Mouse (Mus musculus) midbrain, embryonic 16.5 days (tissue): ENCODE results near the gene Camk2d. TPM values are rescaled to one million over a fixed set of nuclear protein-coding genes. Genes with fewer than 3 reads are reported as not detected.

Experiments used
- ATAC-seq: fragments of 200-750 bp; cut with Nextera tagmentation; 2 replicates; pipeline ENCODE4 v1.8.0; 2017; ENCODE audit warnings: moderate TSS enrichment
- H3K27ac ChIP-seq: fragments of 300-500 bp; sonication (generic); 2 replicates; pipeline ENCODE4 v1.5.1; 2014; ENCODE audit warnings: mild to moderate bottlenecking, low read length, mixed read lengths
- H3K27me3 ChIP-seq: fragments of 300-500 bp; sonication (generic); 2 replicates; pipeline ENCODE4 v1.6.1; 2014; ENCODE audit warnings: low read depth, low read length, mixed read lengths; ENCODE audit not compliant: control insufficient read depth, insufficient read depth
- H3K36me3 ChIP-seq: fragments of 300-500 bp; sonication (generic); 2 replicates; pipeline ENCODE4 v1.6.1; 2014; ENCODE audit warnings: mild to moderate bottlenecking, low read length, moderate library complexity, mixed read lengths; ENCODE audit not compliant: control insufficient read depth, insufficient read depth
- H3K4me1 ChIP-seq: fragments of 300-500 bp; sonication (generic); 2 replicates; pipeline ENCODE4 v1.6.1; 2014; ENCODE audit warnings: mild to moderate bottlenecking, low read length, mixed read lengths; ENCODE audit not compliant: control insufficient read depth, insufficient read depth
- H3K4me2 ChIP-seq: fragments of 300-500 bp; sonication (generic); 2 replicates; pipeline ENCODE4 v1.6.1; 2014; ENCODE audit warnings: mild to moderate bottlenecking, low read length, mixed read lengths
- H3K4me3 ChIP-seq: fragments of 300-500 bp; sonication (generic); 2 replicates; pipeline ENCODE4 v1.5.1; 2014; ENCODE audit warnings: low read depth, mild to moderate bottlenecking, low read length, moderate library complexity, mixed read lengths
- H3K9ac ChIP-seq: fragments of 300-500 bp; sonication (generic); 2 replicates; pipeline ENCODE4 v1.6.1; 2014; ENCODE audit warnings: low read depth, low read length, mixed read lengths
- H3K9me3 ChIP-seq: fragments of 300-500 bp; sonication (generic); replicated peaks from 2 replicates; pipeline ENCODE4 v1.6.1; 2014; ENCODE audit warnings: mild to moderate bottlenecking, low read length, mixed read lengths; ENCODE audit not compliant: control insufficient read depth, poor library complexity, severe bottlenecking
- WGBS: fragments of 180-500 bp; shearing (Covaris S2); extraction: QIAGEN DNeasy Blood & Tissue Kit; methylation state at CpG from one replicate; pipeline ENCODE4 v1.1.7; 2014; 5-methylcytosine and 5-hydroxymethylcytosine counted together
- polyA plus RNA-seq: library from polyadenylated mRNA; unstranded; fragments of >200 nt; fragmentation: Nextera tagmentation; extraction: Ambion mirVana; gene quantifications from 2 replicates; pipeline ENCODE4 v1.2.1, GENCODE M21; 2015

Camk2d gene
- polyA plus RNA-seq, 1 experiment from 2014 or later, result 74.7 TPM

DNA sequence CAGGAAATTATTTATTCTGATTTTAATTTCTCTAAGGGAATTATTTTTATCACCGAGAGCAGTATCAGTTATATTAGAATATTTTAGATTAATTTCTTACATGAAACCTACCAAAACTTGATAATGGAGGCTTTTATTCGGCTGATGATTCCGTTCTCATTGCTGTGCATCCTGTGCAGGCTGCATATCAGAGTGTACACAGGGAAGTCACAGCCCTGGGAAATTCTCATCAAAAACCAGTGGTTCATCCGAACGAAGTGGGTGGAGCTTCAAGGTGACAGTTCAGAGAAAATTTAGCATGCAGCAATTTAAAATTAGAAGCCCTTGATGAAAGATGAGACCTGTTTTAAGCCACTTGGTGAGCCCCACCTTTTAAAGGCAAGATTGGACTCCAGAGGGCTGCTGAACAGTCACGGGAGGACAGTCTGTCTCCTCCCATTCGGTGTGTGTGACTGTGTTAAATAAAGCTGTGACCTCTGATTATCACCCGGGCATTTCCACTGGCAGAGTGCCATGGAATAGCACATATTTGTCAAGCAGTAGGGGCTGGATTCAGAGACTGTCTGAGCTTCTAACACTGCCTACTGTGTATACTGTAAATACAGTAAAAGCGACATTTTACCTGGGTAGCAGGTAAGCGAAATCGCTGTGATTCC, 150.2 kb downstream of the Camk2d start:
- no peak overlapping the region for H3K4me3 ChIP-seq
- WGBS, result 58% methylated on average over 11 of the region's 11 CpGs
- peak overlapping the region; percentile 3; the same call in 1 of the 2 replicates for H3K4me2 ChIP-seq
- no peak overlapping the region for H3K9ac ChIP-seq
- ATAC-seq, result peak; percentile 34; the same call in 1 of the 2 replicates
- H3K4me1 ChIP-seq, result peaks cover 6% of the 10 kb centered on the region
- H3K27me3 ChIP-seq, result no peaks in the 10 kb centered on the region
- H3K9me3 ChIP-seq, result no peaks in the 10 kb centered on the region
- no peaks in the 10 kb centered on the region for H3K36me3 ChIP-seq
- no peak overlapping the region for H3K27ac ChIP-seq

GRCm38 (mm10) chr3:126747628-126748027, 151.5 kb downstream of the Camk2d start:
- WGBS, result 81% methylated on average over 3 of the region's 3 CpGs
- H3K4me2 ChIP-seq, result no peak overlapping the region
- no peaks in the 10 kb centered on the region for H3K27me3 ChIP-seq
- ATAC-seq, result no peak
- H3K4me3 ChIP-seq, result no peak overlapping the region
- peaks cover 6% of the 10 kb centered on the region for H3K4me1 ChIP-seq
- H3K27ac ChIP-seq, result no peak overlapping the region
- no peak overlapping the region for H3K9ac ChIP-seq
- H3K36me3 ChIP-seq, result no peaks in the 10 kb centered on the region
- no peaks in the 10 kb centered on the region for H3K9me3 ChIP-seq

DNA sequence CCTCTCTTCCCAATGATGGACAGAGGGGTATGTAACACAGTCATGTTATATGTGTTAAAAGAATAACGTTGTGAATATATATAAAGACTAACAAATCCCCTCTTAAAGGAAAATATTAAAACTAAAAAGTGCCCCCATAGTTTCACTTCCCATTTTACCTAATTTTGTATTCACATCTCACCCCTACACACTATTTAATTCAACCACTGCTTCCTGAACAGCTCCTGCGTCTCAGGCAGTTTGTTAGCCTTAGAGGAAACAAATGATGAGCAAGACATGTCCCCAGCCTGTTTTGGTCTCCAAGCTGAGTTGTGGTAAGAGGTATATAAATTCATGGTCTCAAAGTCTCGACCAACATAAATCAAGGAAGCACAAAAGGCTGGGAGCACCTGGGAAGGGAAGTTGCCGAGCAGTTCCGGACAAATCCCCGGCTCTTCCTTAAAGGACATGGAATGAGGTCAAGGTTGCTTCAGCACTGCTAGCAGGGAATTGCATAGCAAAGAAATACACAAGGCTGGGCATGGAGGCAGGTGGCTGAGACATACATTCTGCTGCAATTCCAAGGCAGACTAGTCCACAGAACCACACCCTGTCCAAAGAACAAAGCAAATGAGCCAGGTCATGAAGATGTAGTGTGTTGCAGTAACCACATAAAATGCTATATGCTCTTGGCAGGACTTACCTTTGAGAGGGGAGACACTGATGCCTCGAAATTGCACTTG, 155.4 kb downstream of the Camk2d start:
- H3K36me3 ChIP-seq, result no peaks in the 10 kb centered on the region
- H3K4me3 ChIP-seq, result no peak overlapping the region
- ATAC-seq, result no peak
- H3K27me3 ChIP-seq, result no peaks in the 10 kb centered on the region
- no peak overlapping the region for H3K4me2 ChIP-seq
- H3K27ac ChIP-seq, result no peak overlapping the region
- peaks cover under 1% of the 10 kb centered on the region for H3K4me1 ChIP-seq
- 81% methylated on average over 7 of the region's 7 CpGs for WGBS
- H3K9ac ChIP-seq, result no peak overlapping the region
- no peaks in the 10 kb centered on the region for H3K9me3 ChIP-seq

- no peak overlapping the region for H3K4me2 ChIP-seq
- H3K4me1 ChIP-seq, result no peaks in the 10 kb centered on the region
- ATAC-seq, result no peak
- H3K9ac ChIP-seq, result no peak overlapping the region
- no peaks in the 10 kb centered on the region for H3K27me3 ChIP-seq
- WGBS, result 83% methylated on average over 6 of the region's 6 CpGs
- H3K36me3 ChIP-seq, result no peaks in the 10 kb centered on the region
- H3K27ac ChIP-seq, result no peak overlapping the region
- H3K9me3 ChIP-seq, result no peaks in the 10 kb centered on the region
- H3K4me3 ChIP-seq, result no peak overlapping the region
Measured at GRCm38 (mm10) chr3:126752978-126753377, 156.9 kb downstream of the Camk2d start.

GRCm38 (mm10) chr3:126758398-126758797, 162.3 kb downstream of the Camk2d start:
- Histone ChIP-seq H3K9me3 (no peaks in the 10 kb centered on the region), H3K27me3 (no peaks in the 10 kb centered on the region), H3K4me3 (no peak overlapping the region), H3K36me3 (no peaks in the 10 kb centered on the region), H3K4me2 (no peak overlapping the region), H3K27ac (no peak overlapping the region), H3K4me1 (no peaks in the 10 kb centered on the region), H3K9ac (no peak overlapping the region)
- no peak for ATAC-seq
- WGBS, result 96% methylated on average over 1 of the region's 1 CpGs

DNA sequence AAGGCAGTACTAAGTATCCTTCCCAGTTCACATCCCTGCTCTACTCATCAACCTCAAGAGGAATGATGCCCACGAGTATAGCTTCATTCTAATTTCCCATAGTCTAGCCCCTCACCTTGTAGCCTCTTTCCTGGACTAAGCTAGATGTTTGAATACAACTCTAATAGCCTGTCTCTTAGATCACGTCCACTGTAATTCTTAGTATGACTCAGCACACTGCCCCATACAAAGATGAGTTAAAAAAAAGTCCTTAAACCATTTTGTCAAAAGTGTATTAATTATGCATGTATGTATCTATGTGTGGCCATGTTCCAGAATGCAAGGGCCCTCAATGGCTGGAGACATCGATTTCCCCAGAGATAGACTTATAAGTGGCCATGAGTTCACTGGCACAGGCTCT, 164.5 kb downstream of the Camk2d start:
- Histone ChIP-seq H3K9me3 (no peaks in the 10 kb centered on the region), H3K4me3 (no peak overlapping the region), H3K4me2 (no peak overlapping the region), H3K27me3 (no peaks in the 10 kb centered on the region), H3K27ac (no peak overlapping the region), H3K4me1 (no peaks in the 10 kb centered on the region), H3K36me3 (no peaks in the 10 kb centered on the region), H3K9ac (no peak overlapping the region)
- ATAC-seq, result no peak
- WGBS, result 88% methylated on average over 3 of the region's 3 CpGs

- Histone ChIP-seq H3K27me3 (no peaks in the 10 kb centered on the region), H3K9me3 (no peaks in the 10 kb centered on the region), H3K9ac (no peak overlapping the region), H3K27ac (no peak overlapping the region), H3K4me1 (no peaks in the 10 kb centered on the region), H3K36me3 (no peaks in the 10 kb centered on the region), H3K4me2 (no peak overlapping the region), H3K4me3 (no peak overlapping the region)
- ATAC-seq, result no peak
- WGBS, result 86% methylated on average over 4 of the region's 4 CpGs
Measured at GRCm38 (mm10) chr3:126764745-126765144, 168.6 kb downstream of the Camk2d start.

DNA sequence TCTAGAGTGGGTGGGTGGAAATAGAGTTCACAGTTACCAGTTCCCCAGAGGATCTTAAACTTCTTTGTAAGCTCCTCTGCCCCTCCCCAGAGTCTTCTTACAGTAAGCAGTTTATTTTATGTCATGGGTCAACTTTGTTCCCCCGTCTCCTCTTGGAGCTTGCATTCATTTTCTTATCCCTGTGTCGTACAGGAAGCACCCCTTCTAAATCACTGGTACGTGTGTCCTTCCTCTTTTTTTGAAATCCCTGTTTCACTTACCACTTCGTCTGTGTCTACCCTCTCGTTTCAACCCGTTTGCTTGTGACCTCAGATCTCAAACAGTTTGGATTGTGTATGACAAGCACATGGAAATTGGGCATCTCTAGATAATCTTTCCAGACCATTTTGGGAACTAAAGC, 174.0 kb downstream of the Camk2d start:
- Histone ChIP-seq H3K36me3 (no peaks in the 10 kb centered on the region), H3K4me1 (no peaks in the 10 kb centered on the region), H3K27me3 (no peaks in the 10 kb centered on the region), H3K27ac (no peak overlapping the region), H3K9me3 (no peaks in the 10 kb centered on the region), H3K4me3 (no peak overlapping the region), H3K9ac (no peak overlapping the region), H3K4me2 (no peak overlapping the region)
- no peak for ATAC-seq
- WGBS, result 70% methylated on average over 6 of the region's 6 CpGs

GRCm38 (mm10) chr3:126771032-126771431, 174.9 kb downstream of the Camk2d start:
- Histone ChIP-seq H3K4me2 (no peak overlapping the region), H3K4me3 (no peak overlapping the region), H3K27me3 (no peaks in the 10 kb centered on the region), H3K27ac (no peak overlapping the region), H3K36me3 (no peaks in the 10 kb centered on the region), H3K9me3 (no peaks in the 10 kb centered on the region), H3K4me1 (no peaks in the 10 kb centered on the region), H3K9ac (no peak overlapping the region)
- peak; percentile 11; the same call in 1 of the 2 replicates for ATAC-seq
- 86% methylated on average over 8 of the region's 8 CpGs for WGBS
